Mouse (Mus musculus): ENCODE data around the gene Rab3a.

- TF ChIP-seq CTCF (IDR thresholded peaks at IDR 0.05; ENCODE audit: extremely low read depth, insufficient read depth, low read length) (no peak), POLR2A (IDR thresholded peaks at IDR 0.05; ENCODE audit: extremely low read depth, insufficient read depth, low read length) (no peak)
These were observed 18.4 kb downstream of the Rab3a start for GRCm38 (mm10) chr8:70772890-70773289.
